Mouse (Mus musculus) liver, embryonic 14.5 days (tissue): Measurements from ENCODE around the gene Rhod. TPM values are rescaled to one million over a fixed set of nuclear protein-coding genes. Genes with fewer than 3 reads are reported as not detected.

ENCODE experiments used
- polyA plus RNA-seq, 2 experiments: library from polyadenylated mRNA; depleted of rRNA in 1 of 2; stranded (reverse) in 1 of 2; unstranded in 1 of 2; fragments of >200 nt; fragmentation: Nextera tagmentation in 1 of 2; extraction: Ambion mirVana in 1 of 2; gene quantifications; 2 replicates each; pipeline versions ENCODE4 v1.2.1 to v1.2.3; 2012 to 2014

Gene Rhod
- polyA plus RNA-seq, 2 experiments: 3.8 to 6.4 TPM

Other genes with a start within 250 kb of the Rhod start
- 2.6 TPM in 2 replicates for gene Tbc1d10c, start 248.1 kb downstream of the Rhod start, polyA plus RNA-seq (2012; rRNA removed)
- gene Tbc1d10c, start 248.1 kb downstream of the Rhod start, polyA plus RNA-seq (2014; fragmentation: Nextera tagmentation; extraction: Ambion mirVana): 2.5 and 4.0 TPM in 2 replicates
- gene Ppp1ca, start 247.4 kb downstream of the Rhod start, polyA plus RNA-seq (2012; rRNA removed): 203 and 214 TPM in 2 replicates
- 432 and 447 TPM in 2 replicates for gene Ppp1ca, start 247.4 kb downstream of the Rhod start, polyA plus RNA-seq (2014; fragmentation: Nextera tagmentation; extraction: Ambion mirVana)
- gene Rad9a, start 237.8 kb downstream of the Rhod start, polyA plus RNA-seq (2012; rRNA removed): 20.8 and 21.4 TPM in 2 replicates
- gene Rad9a, start 237.8 kb downstream of the Rhod start, polyA plus RNA-seq (2014; fragmentation: Nextera tagmentation; extraction: Ambion mirVana): 14.3 and 16.8 TPM in 2 replicates
- gene Clcf1, start 225.2 kb downstream of the Rhod start, polyA plus RNA-seq (2012; rRNA removed): 1.1 TPM in 2 replicates
- 0.42 and 0.43 TPM in 2 replicates for gene Clcf1, start 225.2 kb downstream of the Rhod start, polyA plus RNA-seq (2014; fragmentation: Nextera tagmentation; extraction: Ambion mirVana)
- not detected in 2 replicates for gene AC109138.7, start 225.1 kb downstream of the Rhod start, polyA plus RNA-seq (2012; rRNA removed)
- gene AC109138.7, start 225.1 kb downstream of the Rhod start, polyA plus RNA-seq (2014; fragmentation: Nextera tagmentation; extraction: Ambion mirVana): not detected in 2 replicates
- 15.2 and 15.9 TPM in 2 replicates for gene Pold4, start 207.5 kb downstream of the Rhod start, polyA plus RNA-seq (2012; rRNA removed)
- 12.9 and 13.1 TPM in 2 replicates for gene Pold4, start 207.5 kb downstream of the Rhod start, polyA plus RNA-seq (2014; fragmentation: Nextera tagmentation; extraction: Ambion mirVana)
- gene Ssh3, start 170.3 kb downstream of the Rhod start, polyA plus RNA-seq (2012; rRNA removed): 2.8 and 3.5 TPM in 2 replicates
- 1.3 and 1.4 TPM in 2 replicates for gene Ssh3, start 170.3 kb downstream of the Rhod start, polyA plus RNA-seq (2014; fragmentation: Nextera tagmentation; extraction: Ambion mirVana)
- gene Ankrd13d, start 156.3 kb downstream of the Rhod start, polyA plus RNA-seq (2012; rRNA removed): 0.93 and 1.3 TPM in 2 replicates
- gene Ankrd13d, start 156.3 kb downstream of the Rhod start, polyA plus RNA-seq (2014; fragmentation: Nextera tagmentation; extraction: Ambion mirVana): 0.45 and 0.66 TPM in 2 replicates
- 23.9 and 26.0 TPM in 2 replicates for gene Grk2, start 133.2 kb downstream of the Rhod start, polyA plus RNA-seq (2012; rRNA removed)
- gene Grk2, start 133.2 kb downstream of the Rhod start, polyA plus RNA-seq (2014; fragmentation: Nextera tagmentation; extraction: Ambion mirVana): 9.4 and 10.8 TPM in 2 replicates
- 18.9 and 19.0 TPM in 2 replicates for gene Kdm2a, start 41.1 kb downstream of the Rhod start, polyA plus RNA-seq (2012; rRNA removed)
- 12.4 and 13.4 TPM in 2 replicates for gene Kdm2a, start 41.1 kb downstream of the Rhod start, polyA plus RNA-seq (2014; fragmentation: Nextera tagmentation; extraction: Ambion mirVana)
- gene Syt12, start 38.0 kb upstream of the Rhod start, polyA plus RNA-seq (2012; rRNA removed): 0.06 and 0.15 TPM in 2 replicates
- gene Syt12, start 38.0 kb upstream of the Rhod start, polyA plus RNA-seq (2014; fragmentation: Nextera tagmentation; extraction: Ambion mirVana): 0.06 and 0.14 TPM in 2 replicates
- gene 2010003K11Rik, start 59.2 kb upstream of the Rhod start, polyA plus RNA-seq (2012; rRNA removed): 0.03 TPM in 1 of 2 replicates, not detected in the other
- 0.08 and 0.15 TPM in 2 replicates for gene 2010003K11Rik, start 59.2 kb upstream of the Rhod start, polyA plus RNA-seq (2014; fragmentation: Nextera tagmentation; extraction: Ambion mirVana)
- gene Pcx, start 71.0 kb upstream of the Rhod start, polyA plus RNA-seq (2012; rRNA removed): 14.7 and 16.4 TPM in 2 replicates
- gene Pcx, start 71.0 kb upstream of the Rhod start, polyA plus RNA-seq (2014; fragmentation: Nextera tagmentation; extraction: Ambion mirVana): 25.6 and 29.1 TPM in 2 replicates
- gene Lrfn4, start 176.2 kb upstream of the Rhod start, polyA plus RNA-seq (2012; rRNA removed): 2.1 and 2.6 TPM in 2 replicates
- 0.42 and 0.64 TPM in 2 replicates for gene Lrfn4, start 176.2 kb upstream of the Rhod start, polyA plus RNA-seq (2014; fragmentation: Nextera tagmentation; extraction: Ambion mirVana)
- gene Rce1, start 186.2 kb upstream of the Rhod start, polyA plus RNA-seq (2012; rRNA removed): 20.0 and 26.7 TPM in 2 replicates
- gene Rce1, start 186.2 kb upstream of the Rhod start, polyA plus RNA-seq (2014; fragmentation: Nextera tagmentation; extraction: Ambion mirVana): 23.6 and 25.2 TPM in 2 replicates